Mouse (Mus musculus) kidney, adult 8-10 months (tissue): ENCODE measurements around the gene Exosc9.
A peak's percentile ranks its signal among the peaks of the same experiment; 100 is the strongest.

Experiments used
- DNase-seq, 2 experiments: peaks; one replicate each; pipeline ENCODE4 v3.0.0; 2022

Exosc9 gene

DNA sequence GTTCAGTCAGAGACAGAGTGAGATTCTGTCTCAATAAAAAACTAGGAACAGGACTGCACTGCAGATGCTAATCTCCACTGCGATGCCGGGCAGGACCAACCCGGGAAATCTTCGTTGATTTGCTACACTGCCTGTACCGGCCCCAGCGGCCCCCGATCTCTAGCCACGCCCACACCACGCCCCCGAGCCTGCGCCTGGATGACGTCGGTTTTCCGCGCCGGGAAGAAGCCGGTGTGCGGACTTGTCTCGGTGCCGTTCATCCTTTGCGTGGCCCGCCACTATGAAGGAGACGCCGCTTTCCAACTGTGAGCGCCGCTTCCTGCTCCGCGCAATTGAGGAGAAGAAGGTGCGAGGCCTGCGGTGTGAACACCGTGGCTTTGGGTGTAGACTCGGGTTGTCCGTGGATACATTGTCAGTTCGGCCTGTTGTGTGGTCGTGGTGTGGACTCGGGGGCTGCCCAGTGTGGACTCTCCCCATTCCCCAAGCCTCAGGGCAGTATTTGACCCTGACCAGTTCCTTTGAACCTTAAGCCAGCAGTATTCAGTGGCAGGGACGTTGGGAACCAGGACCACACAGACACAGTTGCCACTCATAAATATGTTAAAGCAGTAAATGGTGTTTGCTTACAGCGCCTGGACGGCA, at the start of gene Exosc9:
Gene Exosc9, plus strand, starts transcription at position 201 of the 642 bp plus-strand sequence.
- DNase-seq: peak; percentile 89 to 94

DNA sequence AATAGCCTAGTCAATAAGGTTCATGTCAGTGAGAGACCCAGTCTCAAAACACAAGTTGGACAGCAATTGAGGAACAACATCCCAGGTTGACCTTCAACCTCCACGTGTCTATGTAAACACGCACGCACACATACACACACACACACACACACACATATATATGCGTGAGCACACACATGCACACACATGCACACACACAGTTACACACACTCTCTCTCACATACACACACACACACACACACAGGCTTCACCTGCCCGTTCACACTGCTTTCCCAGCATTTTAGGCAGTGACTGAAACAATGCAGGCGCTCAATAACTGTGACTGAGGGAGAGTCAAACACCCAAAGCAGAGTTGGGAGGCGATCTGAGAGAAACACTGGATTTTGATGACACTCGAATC, 47.1 kb upstream of the Exosc9 start:
- DNase-seq: no peak

DNA sequence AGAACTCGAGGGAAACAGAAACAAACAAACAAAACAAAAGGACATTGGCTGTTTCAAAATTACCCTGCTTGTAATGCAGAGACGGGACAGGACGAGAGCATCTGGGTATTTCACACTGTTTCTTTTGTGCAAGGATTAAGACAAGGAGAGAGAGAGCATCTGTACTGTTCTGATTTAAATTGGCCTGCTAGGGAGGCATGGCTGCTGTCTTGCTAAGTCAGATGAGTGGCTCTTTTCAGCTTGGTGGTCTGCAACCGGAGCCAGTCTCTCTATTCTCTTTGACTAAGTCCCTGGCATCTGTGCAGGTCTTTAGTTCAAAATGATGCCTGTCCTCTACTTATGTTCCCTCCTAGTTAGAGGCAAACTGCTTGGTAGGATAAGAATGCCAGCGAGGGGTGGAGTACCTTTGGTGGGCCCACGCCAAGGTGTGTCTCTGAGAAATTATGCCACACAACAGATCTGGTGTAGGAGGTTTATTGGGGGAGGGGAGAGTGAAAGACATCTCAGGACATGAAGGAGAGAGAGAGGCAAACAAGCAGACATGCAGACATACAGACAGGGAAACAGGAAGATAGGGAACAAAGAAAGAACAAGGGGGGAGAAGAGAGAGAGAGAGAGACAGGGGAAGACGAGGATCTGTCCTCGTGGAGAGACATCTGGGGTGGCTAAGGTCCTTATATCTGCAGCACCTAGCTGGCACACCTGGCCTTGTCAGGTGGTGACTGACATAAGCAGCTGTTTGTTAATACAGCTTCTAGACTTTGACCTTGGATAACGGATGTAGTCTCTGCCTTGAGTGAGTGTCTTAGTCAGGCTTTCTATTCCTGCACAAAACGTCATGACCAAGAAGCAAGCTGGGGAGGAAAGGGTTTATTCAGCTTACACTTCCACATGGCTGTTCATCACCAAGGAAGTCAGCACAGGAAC, 46.3 kb upstream of the Exosc9 start:
- no peak for DNase-seq

DNA sequence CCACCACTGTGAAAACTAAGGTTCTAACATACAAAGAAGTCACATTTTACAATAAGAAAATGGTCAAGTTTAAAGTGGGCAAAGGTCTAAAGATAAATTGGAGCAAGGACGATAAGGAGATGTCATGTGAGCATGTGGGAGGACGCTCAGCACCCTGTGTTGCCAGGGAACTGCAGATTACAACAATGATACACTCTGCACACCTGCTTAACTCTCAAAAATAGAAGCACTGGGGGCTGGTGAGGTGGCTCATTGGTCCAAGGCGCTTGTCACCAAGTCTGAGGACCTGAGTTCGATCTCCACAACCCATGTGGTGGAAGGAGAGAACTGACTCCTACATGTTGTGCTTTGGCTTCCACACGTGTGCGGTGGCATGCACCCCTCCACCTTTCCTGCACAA, 40.9 kb upstream of the Exosc9 start:
- DNase-seq: no peak

GRCm38 (mm10) chr3:36516196-36516595, 36.2 kb upstream of the Exosc9 start:
- DNase-seq: no peak

DNA sequence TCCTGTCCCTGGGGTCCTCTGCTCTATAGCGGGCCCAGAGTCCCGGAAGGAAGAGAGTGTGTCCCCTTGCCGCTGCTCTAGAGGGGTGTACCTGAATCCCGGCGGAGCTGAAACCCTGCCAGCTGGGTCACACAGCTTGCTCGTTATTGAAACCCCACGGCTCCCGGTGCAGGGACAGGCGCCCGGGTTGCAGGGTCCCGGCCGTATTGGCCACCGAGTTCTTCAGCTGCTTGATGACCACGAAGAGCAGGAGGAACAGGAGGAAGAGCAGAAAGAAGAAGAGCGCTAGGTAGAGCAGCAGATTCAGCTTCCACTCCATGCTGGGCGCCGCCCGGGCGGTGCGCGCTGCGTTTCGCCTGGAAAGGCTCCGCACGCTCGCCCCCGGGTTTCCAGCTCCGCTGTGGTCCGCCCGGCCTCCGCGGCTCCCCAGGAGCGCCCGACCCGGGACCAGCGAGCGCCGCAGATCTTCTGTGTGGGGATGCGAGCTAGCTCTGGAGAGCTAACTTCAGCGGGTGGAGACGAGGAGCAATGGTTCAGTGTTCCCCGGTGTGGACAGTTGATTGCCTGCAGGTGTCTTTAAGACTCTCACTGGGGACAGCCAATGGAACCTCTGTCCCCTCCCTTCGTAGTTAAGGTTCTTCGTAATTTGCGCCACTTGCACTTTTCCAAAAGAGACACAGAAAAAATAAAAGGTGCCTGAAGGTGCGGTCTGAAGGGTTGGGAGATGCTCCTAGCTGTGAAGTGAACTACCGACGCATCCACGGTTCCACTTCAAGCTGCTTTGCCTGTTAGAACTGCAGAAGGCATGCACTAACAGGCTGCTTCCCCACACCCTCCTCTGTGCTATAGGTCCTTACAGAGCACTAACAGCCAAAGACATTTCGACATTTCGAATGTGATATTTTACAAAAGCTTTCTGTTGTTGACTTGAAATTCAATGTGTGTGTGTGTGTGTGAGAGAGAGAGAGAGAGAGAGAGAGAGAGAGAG, 31.0 kb upstream of the Exosc9 start, which contains the start of gene Gm11549:
Gene Gm11549, minus strand, starts transcription at position 741 of the 988 bp plus-strand sequence.
- DNase-seq: no peak

GRCm38 (mm10) chr3:36522137-36522536, 30.3 kb upstream of the Exosc9 start:
- no peak for DNase-seq

DNA sequence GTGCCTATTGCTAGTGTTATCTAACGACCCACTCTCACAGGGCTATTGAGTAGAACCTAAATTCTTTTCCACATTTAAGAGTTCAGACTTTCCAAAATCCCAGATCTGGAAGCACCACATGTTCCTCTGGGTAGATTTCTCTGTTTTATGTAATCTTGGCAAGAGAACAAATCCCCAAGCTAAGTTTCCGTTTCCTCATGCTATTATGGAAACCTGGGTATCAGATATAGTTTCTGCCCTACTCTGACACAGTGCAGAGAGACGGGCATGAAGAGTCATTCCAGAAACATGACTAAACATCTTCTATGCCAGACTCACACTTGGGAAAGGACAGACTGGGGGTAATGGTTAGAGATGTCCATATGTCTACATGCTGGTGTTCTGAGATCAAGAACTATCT, 27.9 kb upstream of the Exosc9 start:
- DNase-seq: no peak

DNA sequence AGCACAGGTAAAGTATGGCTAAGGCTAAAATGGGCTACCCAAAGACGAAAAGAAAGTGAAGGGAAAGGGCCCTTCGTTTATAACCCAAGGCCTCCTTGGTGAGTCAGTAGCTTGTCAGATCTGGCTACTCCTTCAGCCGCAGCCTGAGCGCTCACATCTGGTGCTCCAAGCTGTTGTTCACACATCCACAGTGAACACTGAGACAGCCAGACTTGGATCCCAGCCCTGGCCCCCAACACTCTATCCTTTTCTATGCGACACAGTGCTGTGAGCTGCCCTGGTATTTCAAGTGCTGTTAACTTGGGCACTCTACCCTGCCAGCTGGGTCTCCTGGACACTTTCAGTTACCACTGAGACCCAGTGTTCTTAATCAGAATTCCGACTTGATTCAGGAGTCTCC, 22.1 kb upstream of the Exosc9 start:
- DNase-seq: no peak

- DNase-seq: no peak
Observed at GRCm38 (mm10) chr3:36530781-36531180, 21.6 kb upstream of the Exosc9 start.

- no peak for DNase-seq
Observed at GRCm38 (mm10) chr3:36531242-36531641, 21.2 kb upstream of the Exosc9 start.

- no peak for DNase-seq
Observed at GRCm38 (mm10) chr3:36531979-36532542, 20.3 kb upstream of the Exosc9 start.

GRCm38 (mm10) chr3:36532738-36533137, 19.7 kb upstream of the Exosc9 start:
- DNase-seq: no peak

- DNase-seq: no peak
Observed at GRCm38 (mm10) chr3:36533201-36533672, 19.2 kb upstream of the Exosc9 start.

DNA sequence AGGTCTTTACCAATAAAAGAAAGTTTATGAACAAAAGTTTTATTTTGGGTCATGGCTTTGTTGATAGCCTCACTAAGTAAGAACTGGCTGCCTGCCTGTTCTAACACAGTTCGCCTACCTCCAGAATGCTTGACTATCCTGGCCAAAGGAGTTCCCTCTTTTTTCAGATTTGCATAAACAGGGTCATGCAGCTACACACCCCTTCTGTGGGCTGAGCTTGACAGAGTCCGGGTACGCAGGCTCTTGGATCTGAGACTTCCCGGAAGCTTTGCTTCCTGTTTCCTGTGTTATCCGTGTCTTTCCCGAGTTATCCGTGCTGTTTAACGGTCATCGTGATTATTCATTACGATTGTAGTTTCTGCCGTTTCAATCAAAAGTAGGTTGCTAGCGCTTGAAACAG, 16.4 kb upstream of the Exosc9 start:
- no peak for DNase-seq

- no peak for DNase-seq
Observed at GRCm38 (mm10) chr3:36537701-36538470, 14.5 kb upstream of the Exosc9 start.

GRCm38 (mm10) chr3:36540756-36541155, 11.7 kb upstream of the Exosc9 start:
- DNase-seq: no peak

GRCm38 (mm10) chr3:36541399-36541798, 11.0 kb upstream of the Exosc9 start:
- no peak for DNase-seq

DNA sequence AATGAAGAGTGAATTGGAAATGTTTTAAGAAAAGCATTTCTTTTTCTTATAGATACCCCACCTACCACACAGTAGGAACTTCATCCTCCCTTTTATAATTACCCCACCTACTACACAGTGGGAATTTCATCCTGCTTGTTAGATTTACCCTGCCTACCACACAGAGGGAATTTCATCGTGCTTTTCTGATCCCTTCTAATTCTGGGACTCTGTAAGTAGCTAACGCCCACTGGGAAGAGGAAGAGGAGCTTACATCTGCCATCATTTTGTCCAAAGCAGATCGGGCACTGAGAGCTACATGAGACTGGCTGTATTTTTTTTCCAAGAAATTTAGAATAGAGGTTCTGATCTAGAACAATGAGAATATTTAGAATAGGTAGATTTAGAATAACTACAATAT, 7.4 kb upstream of the Exosc9 start:
- DNase-seq: no peak

- no peak for DNase-seq
Observed at GRCm38 (mm10) chr3:36551343-36551742, 1.1 kb upstream of the Exosc9 start.

DNA sequence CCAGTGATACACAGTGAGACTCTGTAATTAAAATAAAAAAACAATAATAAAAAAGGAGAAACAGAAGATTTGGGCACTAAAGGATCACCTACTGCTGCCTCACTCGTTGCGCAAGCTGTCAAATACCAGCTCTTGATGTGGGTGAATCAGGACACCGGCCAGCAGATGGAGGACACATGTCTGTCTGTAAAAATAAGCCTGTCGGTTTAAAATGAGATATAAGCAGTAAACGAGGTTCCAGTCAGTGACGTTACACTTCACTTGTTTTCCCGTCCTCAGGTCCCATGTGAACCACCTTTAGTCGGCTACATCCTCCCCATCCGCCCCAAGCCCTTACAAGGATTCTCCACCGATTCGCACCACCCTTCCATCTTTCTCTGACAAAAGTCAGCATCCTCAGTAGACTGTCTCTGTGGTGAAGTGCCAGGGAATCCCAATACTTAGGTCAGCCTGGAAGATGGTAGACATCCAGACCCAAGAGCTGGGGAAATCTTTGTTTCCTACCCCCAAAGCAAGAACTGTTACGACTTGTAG, 488 bp upstream of the Exosc9 start:
- DNase-seq: no peak
